Mouse (Mus musculus): ENCODE results near the gene Rnf183. TPM values are rescaled to one million over a fixed set of nuclear protein-coding genes. Genes with fewer than 3 reads are reported as not detected.
A peak's percentile ranks its signal among the peaks of the same experiment; 100 is the strongest.

Rnf183 gene
- polyA plus RNA-seq, 2 experiments: 0.14 TPM; not detected in 1

DNA sequence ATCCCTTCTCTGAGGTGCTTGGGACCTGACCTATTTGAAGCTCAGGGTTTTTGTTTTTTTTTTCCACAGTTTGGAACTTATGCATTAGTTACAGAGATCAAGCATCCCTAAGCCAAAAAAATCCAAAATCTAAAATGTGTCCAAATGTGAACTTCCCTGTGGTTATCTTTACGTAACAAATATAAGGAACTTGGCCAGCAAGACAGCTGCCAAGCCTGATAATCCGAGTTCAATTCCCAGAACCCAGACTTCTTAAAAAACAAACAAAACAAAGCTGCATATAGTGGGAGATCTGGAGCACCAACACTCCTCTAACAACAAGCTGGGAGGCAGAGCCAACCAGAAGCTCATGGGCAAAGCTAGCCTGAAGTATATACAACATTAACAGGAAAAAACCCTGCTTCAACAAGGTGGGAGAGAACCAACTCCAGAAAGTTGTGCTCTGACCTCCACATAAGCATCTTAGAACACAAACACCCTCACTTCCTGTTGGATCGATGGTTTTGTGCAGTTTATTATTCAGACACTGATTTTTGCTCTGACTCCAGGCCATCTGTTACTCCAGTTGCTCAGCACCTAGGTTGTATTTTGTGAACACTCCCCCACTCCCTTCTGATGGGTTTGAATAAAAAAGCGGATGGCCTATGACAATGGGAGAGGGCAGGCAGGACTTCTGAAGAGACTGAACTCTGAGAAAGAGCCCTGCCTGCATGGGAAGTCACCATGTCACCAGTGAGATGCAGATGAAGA, 37.3 kb downstream of the Rnf183 start:
- Histone ChIP-seq H3K4me1 (ENCODE audit: control insufficient read depth, insufficient read depth, low read length) (no peaks in the 10 kb centered on the region), H3K27me3 (ENCODE audit: control insufficient read depth, insufficient read depth, low read length) (no peaks in the 10 kb centered on the region), H3K36me3 (ENCODE audit: control insufficient read depth, insufficient read depth, low read length) (peaks cover 81% of the 10 kb centered on the region), H3K9ac (ENCODE audit: low read depth, low read length, severe bottlenecking) (no peak overlapping the region), H3K9me3 (ENCODE audit: control insufficient read depth, low read length) (no peaks in the 10 kb centered on the region), H3K4me2 (replicated peaks; ENCODE audit: low read depth, low read length, severe bottlenecking) (no peak overlapping the region), H3K4me3 (replicated peaks; ENCODE audit: low read length) (no peak overlapping the region), H3K27ac (replicated peaks; ENCODE audit: low read depth, low read length) (no peak overlapping the region)
- TF ChIP-seq POLR2A (IDR thresholded peaks at IDR 0.05; ENCODE audit: borderline replicate concordance, extremely low read depth, insufficient read depth, insufficient read length): no peak
- WGBS: 85% methylated on average over 4 of the region's 4 CpGs
- no peak for DNase-seq (ENCODE audit: low spot score)
- no peak for ATAC-seq (ENCODE audit: low FRiP score, low read depth)

DNA sequence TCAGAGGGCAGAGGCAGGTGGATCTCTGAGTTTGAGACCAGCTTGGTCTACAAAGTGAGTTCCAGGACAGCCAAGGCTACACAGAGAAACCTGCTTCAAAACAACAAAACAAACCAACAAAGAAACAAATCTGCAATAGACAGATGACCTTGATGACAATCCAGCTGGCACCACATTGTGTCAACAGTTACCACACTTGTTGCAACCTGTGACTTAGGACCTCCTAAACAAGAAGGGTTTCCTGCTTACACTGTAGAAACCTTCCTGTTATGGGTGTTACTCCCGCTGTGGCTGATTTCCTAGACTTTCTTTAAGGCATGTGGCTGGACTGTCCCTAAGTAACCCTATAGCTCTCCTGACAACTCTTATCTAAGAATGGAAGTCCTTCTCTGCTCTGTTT, 39.2 kb downstream of the Rnf183 start:
- H3K4me2 ChIP-seq (replicated peaks; ENCODE audit: low read depth, low read length, severe bottlenecking): no peak overlapping the region
- H3K36me3 ChIP-seq (ENCODE audit: control insufficient read depth, insufficient read depth, low read length): peaks cover 82% of the 10 kb centered on the region
- no peaks in the 10 kb centered on the region for H3K4me1 ChIP-seq (ENCODE audit: control insufficient read depth, insufficient read depth, low read length)
- DNase-seq (ENCODE audit: low spot score): no peak
- no peak overlapping the region for H3K27ac ChIP-seq (replicated peaks; ENCODE audit: low read depth, low read length)
- TF ChIP-seq POLR2A (IDR thresholded peaks at IDR 0.05; ENCODE audit: borderline replicate concordance, extremely low read depth, insufficient read depth, insufficient read length): no peak
- no peak overlapping the region for H3K9ac ChIP-seq (ENCODE audit: low read depth, low read length, severe bottlenecking)
- H3K4me3 ChIP-seq (replicated peaks; ENCODE audit: low read length): no peak overlapping the region
- ATAC-seq (ENCODE audit: low FRiP score, low read depth): no peak
- 95% methylated on average over 1 of the region's 1 CpGs for WGBS
- H3K27me3 ChIP-seq (ENCODE audit: control insufficient read depth, insufficient read depth, low read length): no peaks in the 10 kb centered on the region
- H3K9me3 ChIP-seq (ENCODE audit: control insufficient read depth, low read length): no peaks in the 10 kb centered on the region

DNA sequence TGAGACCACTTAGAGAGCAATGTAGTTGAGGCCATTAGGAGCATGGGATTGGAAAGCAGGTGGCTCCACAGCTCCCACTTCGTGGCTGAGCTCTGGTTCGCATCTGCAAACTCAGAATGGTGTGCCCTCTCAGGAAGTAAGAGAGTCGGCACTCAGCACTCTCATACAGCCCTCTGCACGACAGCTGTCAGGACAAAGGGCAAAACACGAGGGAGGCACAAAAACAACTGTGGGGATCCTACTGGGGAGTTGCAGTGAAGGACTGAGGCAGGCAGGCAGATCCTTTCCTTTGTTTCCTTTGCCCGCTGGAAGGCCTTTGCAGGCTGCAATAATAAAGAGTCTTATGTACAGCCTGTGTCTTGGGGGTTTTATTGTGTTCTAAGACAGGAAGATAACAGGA, 41.6 kb downstream of the Rnf183 start:
- 0 out of 2 replicates have a peak, but pooled peaks have one; percentile 38 for ATAC-seq (ENCODE audit: low FRiP score, low read depth)
- TF ChIP-seq POLR2A (IDR thresholded peaks at IDR 0.05; ENCODE audit: borderline replicate concordance, extremely low read depth, insufficient read depth, insufficient read length): no peak
- no peak overlapping the region for H3K27ac ChIP-seq (replicated peaks; ENCODE audit: low read depth, low read length)
- no peak overlapping the region for H3K9ac ChIP-seq (ENCODE audit: low read depth, low read length, severe bottlenecking)
- no peak for DNase-seq (ENCODE audit: low spot score)
- no peak overlapping the region for H3K4me2 ChIP-seq (replicated peaks; ENCODE audit: low read depth, low read length, severe bottlenecking)
- H3K4me3 ChIP-seq (replicated peaks; ENCODE audit: low read length): no peak overlapping the region
- H3K9me3 ChIP-seq (ENCODE audit: control insufficient read depth, low read length): no peaks in the 10 kb centered on the region
- H3K27me3 ChIP-seq (ENCODE audit: control insufficient read depth, insufficient read depth, low read length): no peaks in the 10 kb centered on the region
- H3K36me3 ChIP-seq (ENCODE audit: control insufficient read depth, insufficient read depth, low read length): peaks cover 77% of the 10 kb centered on the region
- no peaks in the 10 kb centered on the region for H3K4me1 ChIP-seq (ENCODE audit: control insufficient read depth, insufficient read depth, low read length)
- 54% methylated on average over 6 of the region's 6 CpGs for WGBS

- Histone ChIP-seq H3K4me1 (ENCODE audit: control insufficient read depth, insufficient read depth, low read length) (no peaks in the 10 kb centered on the region), H3K4me3 (replicated peaks; ENCODE audit: low read length) (no peak overlapping the region), H3K9me3 (ENCODE audit: control insufficient read depth, low read length) (no peaks in the 10 kb centered on the region), H3K27ac (replicated peaks; ENCODE audit: low read depth, low read length) (no peak overlapping the region), H3K9ac (ENCODE audit: low read depth, low read length, severe bottlenecking) (no peak overlapping the region), H3K36me3 (ENCODE audit: control insufficient read depth, insufficient read depth, low read length) (peaks cover 69% of the 10 kb centered on the region), H3K4me2 (replicated peaks; ENCODE audit: low read depth, low read length, severe bottlenecking) (no peak overlapping the region), H3K27me3 (ENCODE audit: control insufficient read depth, insufficient read depth, low read length) (no peaks in the 10 kb centered on the region)
- no peak for DNase-seq (ENCODE audit: low spot score)
- 88% methylated on average over 7 of the region's 7 CpGs for WGBS
- ATAC-seq (ENCODE audit: low FRiP score, low read depth): no peak
- TF ChIP-seq POLR2A (IDR thresholded peaks at IDR 0.05; ENCODE audit: borderline replicate concordance, extremely low read depth, insufficient read depth, insufficient read length): no peak
Measured at GRCm38 (mm10) chr4:62391892-62392291, 43.2 kb downstream of the Rnf183 start.

DNA sequence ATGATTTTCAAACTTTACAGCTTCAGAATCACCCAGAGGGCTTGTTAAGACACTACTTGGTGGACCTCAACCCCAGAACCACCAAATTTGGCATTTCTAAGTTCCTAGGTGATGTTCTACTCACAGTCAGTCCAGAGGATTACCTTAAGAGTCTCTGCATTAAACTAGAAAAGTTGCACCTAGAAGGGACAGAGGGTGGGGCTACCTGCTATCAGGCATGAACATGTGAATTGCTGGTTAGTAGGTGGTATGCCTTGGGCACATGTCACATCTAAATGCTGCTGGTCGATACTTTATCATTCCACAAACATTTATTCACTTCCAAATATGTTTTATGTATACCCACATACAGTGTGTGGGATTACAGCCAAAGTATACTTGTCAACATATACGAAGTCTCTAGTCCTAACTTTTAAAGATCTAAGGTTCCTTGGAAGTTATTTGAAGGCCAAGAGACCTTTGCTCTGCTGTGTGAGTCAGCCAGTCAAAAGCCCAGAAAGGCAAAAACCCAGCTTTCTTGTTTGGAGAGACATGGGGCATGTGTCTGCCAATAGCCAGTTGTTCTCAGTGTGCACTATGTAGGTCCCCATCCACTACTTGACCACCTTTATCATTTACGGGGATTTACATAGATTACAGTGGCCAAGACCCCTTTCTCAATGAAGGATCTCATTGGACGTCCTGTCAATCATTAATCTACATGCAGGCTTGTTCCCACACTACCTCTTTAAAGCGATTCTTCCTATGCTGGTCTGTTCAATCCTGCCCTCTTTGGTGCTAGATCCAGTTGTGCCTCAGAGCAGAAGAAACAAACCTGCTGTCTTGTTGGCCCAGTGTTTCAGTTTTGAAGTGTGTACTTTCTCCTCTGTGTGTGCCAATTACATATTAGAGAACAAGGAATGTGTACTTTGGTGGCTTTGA, 45.2 kb downstream of the Rnf183 start:
- H3K4me2 ChIP-seq (replicated peaks; ENCODE audit: low read depth, low read length, severe bottlenecking): no peak overlapping the region
- 86% methylated on average over 5 of the region's 5 CpGs for WGBS
- no peak overlapping the region for H3K9ac ChIP-seq (ENCODE audit: low read depth, low read length, severe bottlenecking)
- H3K27ac ChIP-seq (replicated peaks; ENCODE audit: low read depth, low read length): no peak overlapping the region
- H3K9me3 ChIP-seq (ENCODE audit: control insufficient read depth, low read length): no peaks in the 10 kb centered on the region
- DNase-seq (ENCODE audit: low spot score) (no peak), ATAC-seq (ENCODE audit: low FRiP score, low read depth) (no peak)
- peaks cover 48% of the 10 kb centered on the region for H3K36me3 ChIP-seq (ENCODE audit: control insufficient read depth, insufficient read depth, low read length)
- no peak for TF ChIP-seq POLR2A (IDR thresholded peaks at IDR 0.05; ENCODE audit: borderline replicate concordance, extremely low read depth, insufficient read depth, insufficient read length)
- H3K27me3 ChIP-seq (ENCODE audit: control insufficient read depth, insufficient read depth, low read length): no peaks in the 10 kb centered on the region
- H3K4me1 ChIP-seq (ENCODE audit: control insufficient read depth, insufficient read depth, low read length): no peaks in the 10 kb centered on the region
- H3K4me3 ChIP-seq (replicated peaks; ENCODE audit: low read length): no peak overlapping the region

Measured in limb, embryonic 14.5 days (tissue).